Mouse (Mus musculus) natural killer cell, adult 2 months (primary cell): Measurements from ENCODE around the gene Mphosph10.

Experiments used
- DNase-seq, 2 experiments: peaks; one replicate each; pipeline ENCODE4 v3.0.0; 2022; ENCODE audit warnings: low spot score in 2 of 2

The Mphosph10 gene

GRCm38 (mm10) chr7:64392122-64392818, at the start of gene Mphosph10, which contains the start of gene Mcee:
Mphosph10 (minus strand) TSS chr7:64392268.
Mcee (plus strand) TSS chr7:64392607.
- DNase-seq: peak; percentile 99

GRCm38 (mm10) chr7:64440519-64440918, 48.5 kb upstream of the Mphosph10 start:
- DNase-seq: no peak

- DNase-seq: no peak
Measured at GRCm38 (mm10) chr7:64439595-64440518, 47.8 kb upstream of the Mphosph10 start.

DNA sequence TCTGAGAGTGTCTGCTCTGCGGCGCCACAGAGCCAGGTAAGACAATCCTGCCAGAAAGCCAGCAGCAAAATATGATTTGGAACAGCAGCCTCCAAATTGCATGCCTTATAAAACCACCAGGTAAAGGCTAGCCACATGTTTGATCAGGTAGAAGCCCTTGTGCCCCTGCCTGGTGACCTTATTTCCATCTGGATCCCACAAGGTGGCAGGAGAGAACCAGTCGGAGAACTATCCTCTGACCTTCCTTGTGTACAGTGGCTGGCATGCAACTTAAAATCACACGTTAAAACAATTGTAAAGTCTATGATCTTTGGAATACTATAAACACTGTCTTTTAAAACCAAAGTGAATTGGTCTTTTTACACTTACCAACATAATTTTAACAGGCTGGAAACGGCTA, 32.8 kb upstream of the Mphosph10 start:
- DNase-seq: no peak

DNA sequence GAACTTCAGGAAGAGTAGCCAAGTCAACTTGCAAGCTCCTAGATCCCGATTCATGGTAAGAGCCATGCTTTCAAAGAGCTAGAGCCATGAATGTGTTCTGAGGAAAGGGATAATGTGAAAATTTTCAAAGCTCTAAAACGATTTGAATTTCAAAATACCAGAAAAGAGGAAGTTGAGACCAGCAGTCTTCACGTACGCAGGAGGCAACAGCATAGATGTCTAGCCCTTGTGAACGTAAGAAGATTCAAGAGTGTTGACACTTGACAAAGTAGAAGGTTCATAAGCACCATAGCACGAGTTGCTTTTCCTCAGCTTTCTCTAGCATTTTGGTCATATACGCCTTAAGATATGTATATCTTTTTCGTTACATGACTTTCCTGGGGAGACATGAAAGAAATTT, 11.9 kb upstream of the Mphosph10 start:
- DNase-seq: no peak

DNA sequence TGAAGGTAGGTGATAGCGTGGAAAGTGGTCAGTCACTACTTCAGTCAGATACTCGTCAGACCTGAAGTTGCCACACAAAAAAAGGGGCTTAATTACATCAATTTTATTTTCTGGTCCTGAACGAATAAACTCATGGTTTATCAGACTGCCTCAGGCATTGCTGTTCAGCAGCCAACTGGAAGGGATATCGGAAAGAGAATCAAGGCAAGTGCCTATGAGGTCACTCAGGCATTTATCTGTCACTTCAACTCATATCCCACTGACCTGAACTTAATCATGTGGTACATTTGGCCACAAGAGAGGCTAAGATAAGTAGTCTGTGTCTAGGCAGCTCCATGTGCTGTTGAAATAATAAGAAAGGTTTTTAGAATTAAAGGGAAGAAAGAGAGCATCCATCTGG, 10.4 kb upstream of the Mphosph10 start:
- DNase-seq: no peak

- no peak for DNase-seq
Measured at GRCm38 (mm10) chr7:64400725-64401124, 8.7 kb upstream of the Mphosph10 start.

- no peak for DNase-seq
Measured at GRCm38 (mm10) chr7:64392819-64393151, 717 bp upstream of the Mphosph10 start.

GRCm38 (mm10) chr7:64391479-64391878, 589 bp downstream of the Mphosph10 start:
- no peak for DNase-seq

- peak; percentile 81 to 88 for DNase-seq
Measured at GRCm38 (mm10) chr7:64373830-64374562, 18.1 kb downstream of the Mphosph10 start, which contains the start of gene Fan1. Fan1 (minus strand) TSS chr7:64374095.

DNA sequence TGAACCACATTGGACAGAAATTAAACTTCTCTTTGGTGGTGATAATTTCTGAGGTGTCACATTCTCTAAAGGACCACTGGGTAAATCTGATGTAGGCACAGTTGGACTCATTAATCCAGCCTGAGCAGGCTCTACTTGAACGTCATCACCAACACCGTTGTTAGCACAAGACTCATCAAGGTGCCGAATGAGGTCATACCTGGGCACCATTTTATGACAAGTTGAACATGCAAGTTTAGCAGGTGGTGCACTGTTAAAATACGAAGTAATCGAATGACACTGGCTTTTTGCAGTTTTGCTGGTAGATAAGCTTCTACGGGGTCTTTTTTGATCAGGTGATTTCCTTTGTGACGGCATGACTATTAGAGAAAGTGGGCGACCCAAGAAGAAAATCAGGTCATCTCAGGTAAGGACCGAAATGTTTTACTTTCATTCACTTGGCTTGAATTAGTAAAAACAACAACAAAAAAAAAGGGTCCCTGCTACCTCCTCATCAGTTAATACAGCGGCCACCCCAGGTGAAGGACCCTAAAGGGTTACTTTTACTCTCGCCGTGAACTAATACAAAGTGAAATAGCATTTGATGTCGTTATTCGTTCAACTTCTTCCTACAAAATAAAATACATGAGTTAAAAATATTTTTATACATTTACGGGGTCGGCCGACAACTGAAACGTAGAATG, 18.8 kb downstream of the Mphosph10 start:
- DNase-seq: peak; percentile 9 to 13

- DNase-seq: no peak
Measured at GRCm38 (mm10) chr7:64371940-64372878, 19.9 kb downstream of the Mphosph10 start.

DNA sequence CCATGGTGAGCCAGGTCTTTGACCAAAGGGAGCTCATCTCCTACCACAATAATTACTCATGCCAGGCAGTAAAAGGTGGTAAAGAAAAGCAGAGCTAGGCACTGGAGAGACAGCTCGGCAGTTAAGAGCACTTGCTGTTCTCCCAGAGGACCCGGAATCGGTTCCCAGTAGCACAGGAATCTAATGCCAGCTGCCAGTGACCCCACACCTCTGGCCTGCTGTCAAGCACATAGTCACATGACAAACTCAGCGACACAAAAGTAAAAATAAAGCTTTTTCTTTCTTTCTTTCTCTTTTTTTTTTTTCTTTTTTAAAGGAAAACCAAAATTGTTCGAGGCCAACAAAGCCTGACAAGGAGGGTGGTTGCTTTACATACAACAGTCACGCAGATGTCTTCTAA, 22.2 kb downstream of the Mphosph10 start:
- DNase-seq: no peak

DNA sequence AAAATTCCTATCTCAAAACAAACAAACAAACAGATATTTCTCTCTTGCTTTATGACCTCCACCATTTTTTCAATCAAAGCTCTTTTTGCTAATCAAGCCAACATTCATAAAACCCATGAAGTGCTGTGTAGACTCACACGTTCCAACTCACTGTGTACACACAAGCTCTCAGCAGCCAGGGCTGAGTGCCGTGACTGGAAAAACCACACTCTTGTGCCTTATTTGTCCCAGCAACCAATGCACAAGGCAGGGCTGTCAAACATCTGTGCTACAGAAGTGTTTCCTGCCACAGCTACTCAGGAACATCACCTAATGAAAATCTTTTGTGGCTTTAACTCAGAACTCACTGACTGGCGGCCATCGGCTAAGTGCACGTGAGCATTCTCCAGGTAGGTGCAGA, 26.2 kb downstream of the Mphosph10 start:
- no peak for DNase-seq

- no peak for DNase-seq
Measured at GRCm38 (mm10) chr7:64360586-64360945, 31.5 kb downstream of the Mphosph10 start.

DNA sequence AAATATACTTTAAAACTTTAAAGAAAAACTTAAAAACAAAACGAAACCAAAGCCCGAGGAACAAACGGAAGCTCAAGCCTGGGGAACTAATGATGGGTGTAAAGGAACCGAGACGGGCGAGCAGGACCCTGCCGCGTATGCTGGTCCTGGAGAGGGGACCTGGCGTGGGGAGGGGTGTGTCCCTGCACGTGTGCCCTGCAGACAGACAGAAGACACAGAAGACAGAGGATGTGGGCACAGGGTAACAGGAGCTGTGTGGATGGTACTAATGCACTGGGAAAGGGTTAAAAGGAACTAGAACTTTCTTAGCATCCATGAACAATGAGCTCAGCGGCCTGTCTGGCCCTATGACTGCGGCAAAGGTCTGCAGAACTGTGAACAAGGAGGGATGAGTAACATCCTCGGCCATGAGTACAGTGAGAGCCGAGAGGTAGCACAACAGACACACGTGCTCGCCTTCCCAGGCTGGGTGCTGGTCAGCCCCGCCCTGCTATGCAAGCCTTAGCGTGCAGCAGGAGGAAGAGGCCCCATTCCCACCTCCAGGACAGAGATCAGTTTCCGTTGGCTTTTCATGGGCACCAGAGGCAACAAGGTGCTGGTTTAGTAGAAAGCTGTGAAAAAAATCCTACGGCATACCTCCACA, 32.0 kb downstream of the Mphosph10 start:
- no peak for DNase-seq

DNA sequence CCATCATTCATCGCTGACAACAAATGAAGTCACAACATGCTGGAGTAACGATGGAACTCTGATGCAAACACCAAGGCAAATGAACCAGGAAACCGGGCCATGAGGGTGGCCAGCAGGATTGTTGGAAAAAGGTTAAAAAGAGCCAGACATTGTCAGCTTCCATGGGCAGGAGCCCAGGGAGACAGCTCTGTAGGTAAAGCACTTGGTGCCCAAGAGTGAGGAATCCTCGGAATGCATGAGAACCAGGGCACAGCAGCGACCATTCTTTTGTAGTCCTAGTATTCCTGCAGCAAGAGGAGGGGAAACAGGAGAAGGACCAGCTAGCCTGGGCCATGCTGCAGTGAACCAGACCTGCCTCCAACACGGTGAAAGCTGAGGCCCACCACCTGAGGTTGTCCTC, 33.4 kb downstream of the Mphosph10 start:
- DNase-seq: no peak

GRCm38 (mm10) chr7:64357405-64357804, 34.7 kb downstream of the Mphosph10 start:
- no peak for DNase-seq

GRCm38 (mm10) chr7:64356661-64357060, 35.4 kb downstream of the Mphosph10 start:
- no peak for DNase-seq

DNA sequence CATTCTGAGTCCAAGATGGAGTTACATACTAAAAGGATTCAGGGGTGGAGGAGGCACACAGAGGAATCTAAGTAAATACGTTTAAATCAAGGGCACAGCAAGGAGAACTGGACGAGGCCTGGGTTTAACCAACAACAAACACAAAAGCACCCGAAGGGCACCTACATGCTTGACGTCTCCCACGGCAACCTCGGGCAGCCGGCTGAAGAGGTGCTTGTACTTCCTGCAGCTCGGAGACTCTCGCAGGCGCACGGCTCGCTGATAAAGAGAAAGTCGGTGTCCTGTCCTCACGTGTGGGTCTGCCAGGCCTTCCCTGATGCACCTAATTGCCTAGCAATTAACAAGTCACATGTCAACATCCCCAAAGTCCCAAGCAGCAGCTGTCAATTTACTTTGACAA, 37.9 kb downstream of the Mphosph10 start:
- DNase-seq: no peak
